Mouse (Mus musculus): ENCODE data around the gene Alg11. TPM values are rescaled to one million over a fixed set of nuclear protein-coding genes. Genes with fewer than 3 reads are reported as not detected.

Gene Alg11
- polyA plus RNA-seq (2012; rRNA removed), result 12.3 and 13.0 TPM in 2 replicates

GRCm38 (mm10) chr8:22060446-22060889 is at the start of gene Alg11:
TSS of gene Alg11 (plus strand) at chr8:22060721.
- peak within 1 kb of the TSS; percentile 46 for H3K4me3 ChIP-seq (ENCODE audit: insufficient read depth, low read length)
- H3K4me1 ChIP-seq (ENCODE audit: control insufficient read depth, insufficient read depth, low read length), result no peaks in the 10 kb centered on the region
- no peak within 1 kb of the TSS for H3K27ac ChIP-seq (ENCODE audit: insufficient read depth, low read length)
- no peak for TF ChIP-seq CTCF (IDR thresholded peaks at IDR 0.05; ENCODE audit: extremely low read depth, insufficient read depth, low read length)
- peak; percentile 92 for TF ChIP-seq POLR2A (IDR thresholded peaks at IDR 0.05; ENCODE audit: extremely low read depth, insufficient read depth, low read length)

- H3K4me3 ChIP-seq (ENCODE audit: insufficient read depth, low read length), result peak overlapping the region; percentile 39
- TF ChIP-seq POLR2A (IDR thresholded peaks at IDR 0.05; ENCODE audit: extremely low read depth, insufficient read depth, low read length), result no peak
Observed at GRCm38 (mm10) chr8:22013034-22013707, 47.4 kb upstream of the Alg11 start.

GRCm38 (mm10) chr8:22017731-22018130 is 42.8 kb upstream of the Alg11 start:
- Histone ChIP-seq H3K27ac (ENCODE audit: insufficient read depth, low read length) (no peak overlapping the region), H3K4me3 (ENCODE audit: insufficient read depth, low read length) (no peak overlapping the region), H3K4me1 (ENCODE audit: control insufficient read depth, insufficient read depth, low read length) (no peaks in the 10 kb centered on the region)
- no peak for TF ChIP-seq CTCF (IDR thresholded peaks at IDR 0.05; ENCODE audit: extremely low read depth, insufficient read depth, low read length)
- TF ChIP-seq POLR2A (IDR thresholded peaks at IDR 0.05; ENCODE audit: extremely low read depth, insufficient read depth, low read length), result no peak

More at GRCm38 (mm10) chr8:22013034-22013707, 47.4 kb upstream of the Alg11 start:
- H3K4me1 ChIP-seq (ENCODE audit: control insufficient read depth, insufficient read depth, low read length), result no peaks in the 10 kb centered on the region
- no peak overlapping the region for H3K27ac ChIP-seq (ENCODE audit: insufficient read depth, low read length)

GRCm38 (mm10) chr8:22019498-22019897 is 41.0 kb upstream of the Alg11 start:
- TF ChIP-seq POLR2A (IDR thresholded peaks at IDR 0.05; ENCODE audit: extremely low read depth, insufficient read depth, low read length) (no peak), CTCF (IDR thresholded peaks at IDR 0.05; ENCODE audit: extremely low read depth, insufficient read depth, low read length) (no peak)

GRCm38 (mm10) chr8:22022244-22022643 is 38.3 kb upstream of the Alg11 start:
- no peaks in the 10 kb centered on the region for H3K4me1 ChIP-seq (ENCODE audit: control insufficient read depth, insufficient read depth, low read length)
- H3K4me3 ChIP-seq (ENCODE audit: insufficient read depth, low read length), result no peak overlapping the region
- H3K27ac ChIP-seq (ENCODE audit: insufficient read depth, low read length), result no peak overlapping the region
- TF ChIP-seq CTCF (IDR thresholded peaks at IDR 0.05; ENCODE audit: extremely low read depth, insufficient read depth, low read length), result no peak
- TF ChIP-seq POLR2A (IDR thresholded peaks at IDR 0.05; ENCODE audit: extremely low read depth, insufficient read depth, low read length), result no peak

More at GRCm38 (mm10) chr8:22019498-22019897, 41.0 kb upstream of the Alg11 start:
- Histone ChIP-seq H3K4me3 (ENCODE audit: insufficient read depth, low read length) (no peak overlapping the region), H3K27ac (ENCODE audit: insufficient read depth, low read length) (no peak overlapping the region), H3K4me1 (ENCODE audit: control insufficient read depth, insufficient read depth, low read length) (no peaks in the 10 kb centered on the region)

GRCm38 (mm10) chr8:22025241-22025640 is 35.3 kb upstream of the Alg11 start:
- TF ChIP-seq POLR2A (IDR thresholded peaks at IDR 0.05; ENCODE audit: extremely low read depth, insufficient read depth, low read length) (no peak), CTCF (IDR thresholded peaks at IDR 0.05; ENCODE audit: extremely low read depth, insufficient read depth, low read length) (no peak)
- Histone ChIP-seq H3K4me3 (ENCODE audit: insufficient read depth, low read length) (no peak overlapping the region), H3K27ac (ENCODE audit: insufficient read depth, low read length) (no peak overlapping the region), H3K4me1 (ENCODE audit: control insufficient read depth, insufficient read depth, low read length) (no peaks in the 10 kb centered on the region)

GRCm38 (mm10) chr8:22028973-22029372 is 31.5 kb upstream of the Alg11 start:
- TF ChIP-seq CTCF (IDR thresholded peaks at IDR 0.05; ENCODE audit: extremely low read depth, insufficient read depth, low read length), result no peak
- no peak for TF ChIP-seq POLR2A (IDR thresholded peaks at IDR 0.05; ENCODE audit: extremely low read depth, insufficient read depth, low read length)
- Histone ChIP-seq H3K4me3 (ENCODE audit: insufficient read depth, low read length) (no peak overlapping the region), H3K27ac (ENCODE audit: insufficient read depth, low read length) (no peak overlapping the region), H3K4me1 (ENCODE audit: control insufficient read depth, insufficient read depth, low read length) (no peaks in the 10 kb centered on the region)

- TF ChIP-seq CTCF (IDR thresholded peaks at IDR 0.05; ENCODE audit: extremely low read depth, insufficient read depth, low read length), result no peak
- no peak for TF ChIP-seq POLR2A (IDR thresholded peaks at IDR 0.05; ENCODE audit: extremely low read depth, insufficient read depth, low read length)
- H3K4me3 ChIP-seq (ENCODE audit: insufficient read depth, low read length), result no peak overlapping the region
- no peak overlapping the region for H3K27ac ChIP-seq (ENCODE audit: insufficient read depth, low read length)
- H3K4me1 ChIP-seq (ENCODE audit: control insufficient read depth, insufficient read depth, low read length), result no peaks in the 10 kb centered on the region
Observed at GRCm38 (mm10) chr8:22030990-22031389, 29.5 kb upstream of the Alg11 start.

GRCm38 (mm10) chr8:22036137-22036536 is 24.4 kb upstream of the Alg11 start:
- H3K4me3 ChIP-seq (ENCODE audit: insufficient read depth, low read length), result no peak overlapping the region
- no peak overlapping the region for H3K27ac ChIP-seq (ENCODE audit: insufficient read depth, low read length)
- no peaks in the 10 kb centered on the region for H3K4me1 ChIP-seq (ENCODE audit: control insufficient read depth, insufficient read depth, low read length)
- TF ChIP-seq CTCF (IDR thresholded peaks at IDR 0.05; ENCODE audit: extremely low read depth, insufficient read depth, low read length), result no peak
- no peak for TF ChIP-seq POLR2A (IDR thresholded peaks at IDR 0.05; ENCODE audit: extremely low read depth, insufficient read depth, low read length)

GRCm38 (mm10) chr8:22037022-22037421 is 23.5 kb upstream of the Alg11 start:
- H3K4me1 ChIP-seq (ENCODE audit: control insufficient read depth, insufficient read depth, low read length), result no peaks in the 10 kb centered on the region
- no peak overlapping the region for H3K27ac ChIP-seq (ENCODE audit: insufficient read depth, low read length)
- no peak overlapping the region for H3K4me3 ChIP-seq (ENCODE audit: insufficient read depth, low read length)
- TF ChIP-seq POLR2A (IDR thresholded peaks at IDR 0.05; ENCODE audit: extremely low read depth, insufficient read depth, low read length) (no peak), CTCF (IDR thresholded peaks at IDR 0.05; ENCODE audit: extremely low read depth, insufficient read depth, low read length) (no peak)
